Mouse (Mus musculus) naive thymus-derived CD4-positive, alpha-beta T cell, adult 5 months (primary cell): ENCODE results near the gene Stradb. TPM values are rescaled to one million over a fixed set of nuclear protein-coding genes. Genes with fewer than 3 reads are reported as not detected.

ENCODE experiments used
- polyA plus RNA-seq: library from polyadenylated mRNA; unstranded; fragments of 100-300 nt; shearing (Covaris generic); gene quantifications from one replicate; pipeline ENCODE4 v1.2.1, GENCODE M21; 2017

The Stradb gene
- polyA plus RNA-seq: 20.6 TPM

GRCm38 (mm10) chr1:58973366-58974221 is at the start of gene Stradb, which contains the start of gene Trak2:
Gene Stradb, plus strand, starts transcription at chr1:58973522.
Gene Trak2, minus strand, starts transcription at chr1:58973430.

Other genes starting within 250 kb of the Stradb start
- gene Casp8, start 178.1 kb upstream of the Stradb start, polyA plus RNA-seq: 144 TPM
- 43.6 TPM for gene Trak2, start 92 bp upstream of the Stradb start, polyA plus RNA-seq
- gene C2cd6, start 121.4 kb downstream of the Stradb start, polyA plus RNA-seq: not detected
- 3.2 TPM for gene Tmem237, start 146.9 kb downstream of the Stradb start, polyA plus RNA-seq
- not detected for gene Mpp4, start 189.9 kb downstream of the Stradb start, polyA plus RNA-seq